Mouse (Mus musculus) hindbrain, embryonic 12.5 days (tissue): Measurements from ENCODE around the gene Atp2b2. TPM values are rescaled to one million over a fixed set of nuclear protein-coding genes. Genes with fewer than 3 reads are reported as not detected.

ENCODE experiments used
- ATAC-seq: fragments of 200-750 bp; cut with Nextera tagmentation; 2 replicates; pipeline ENCODE4 v1.8.0; 2017; ENCODE audit warnings: moderate TSS enrichment; ENCODE audit not compliant: low FRiP score
- H3K27ac ChIP-seq: fragments of 300-500 bp; sonication (generic); 2 replicates; pipeline ENCODE4 v1.5.1; 2016; ENCODE audit warnings: mild to moderate bottlenecking
- H3K27me3 ChIP-seq: fragments of 300-500 bp; sonication (generic); 2 replicates; pipeline ENCODE4 v1.6.1; 2016; ENCODE audit warnings: mild to moderate bottlenecking
- H3K36me3 ChIP-seq: fragments of 300-500 bp; sonication (generic); 2 replicates; pipeline ENCODE4 v1.6.1; 2016; ENCODE audit warnings: mild to moderate bottlenecking
- H3K4me1 ChIP-seq: fragments of 300-500 bp; sonication (generic); 2 replicates; pipeline ENCODE4 v1.6.1; 2016
- H3K4me2 ChIP-seq: fragments of 300-500 bp; sonication (generic); replicated peaks from 2 replicates; pipeline ENCODE4 v1.6.1; 2016; ENCODE audit warnings: mild to moderate bottlenecking
- H3K4me3 ChIP-seq: fragments of 300-500 bp; sonication (generic); 2 replicates; pipeline ENCODE4 v1.5.1; 2016; ENCODE audit warnings: mild to moderate bottlenecking
- H3K9ac ChIP-seq: fragments of 300-500 bp; sonication (generic); 2 replicates; pipeline ENCODE4 v1.6.1; 2016; ENCODE audit warnings: mild to moderate bottlenecking, moderate library complexity
- H3K9me3 ChIP-seq: fragments of 300-500 bp; sonication (generic); replicated peaks from 2 replicates; pipeline ENCODE4 v1.6.1; 2016; ENCODE audit warnings: mild to moderate bottlenecking
- WGBS: fragments of 180-500 bp; shearing (Covaris S2); methylation state at CpG from one replicate; pipeline ENCODE4 v1.1.7; 2016; 5-methylcytosine and 5-hydroxymethylcytosine counted together
- polyA plus RNA-seq: library from polyadenylated mRNA; unstranded; fragments of >200 nt; fragmentation: Nextera tagmentation; extraction: Ambion mirVana; gene quantifications from 2 replicates; pipeline ENCODE4 v1.2.1, GENCODE M21; 2016

Gene Atp2b2
- polyA plus RNA-seq, 1 experiment from 2014 or later, result 12.1 TPM

- no peak overlapping the region for H3K4me3 ChIP-seq
- no peaks in the 10 kb centered on the region for H3K36me3 ChIP-seq
- no peak for ATAC-seq
- 0 out of 2 replicates have a peak, but pooled peaks cover 2% of the 10 kb centered on the region for H3K4me1 ChIP-seq
- H3K9me3 ChIP-seq, result no peaks in the 10 kb centered on the region
- no peak overlapping the region for H3K4me2 ChIP-seq
- H3K27me3 ChIP-seq, result no peaks in the 10 kb centered on the region
- WGBS, result 70% methylated on average over 15 of the region's 15 CpGs
- H3K27ac ChIP-seq, result no peak overlapping the region
- H3K9ac ChIP-seq, result no peak overlapping the region
Measured at GRCm38 (mm10) chr6:114058030-114058808, 15.8 kb upstream of the Atp2b2 start.

- no peaks in the 10 kb centered on the region for H3K4me1 ChIP-seq
- no peaks in the 10 kb centered on the region for H3K9me3 ChIP-seq
- no peak overlapping the region for H3K27ac ChIP-seq
- H3K27me3 ChIP-seq, result no peaks in the 10 kb centered on the region
- H3K36me3 ChIP-seq, result no peaks in the 10 kb centered on the region
- no peak for ATAC-seq
- H3K4me2 ChIP-seq, result no peak overlapping the region
- H3K4me3 ChIP-seq, result no peak overlapping the region
- no peak overlapping the region for H3K9ac ChIP-seq
- 83% methylated on average over 7 of the region's 7 CpGs for WGBS
Measured at GRCm38 (mm10) chr6:114055311-114055710, 12.9 kb upstream of the Atp2b2 start.

GRCm38 (mm10) chr6:114044962-114045361 lies 2.5 kb upstream of the Atp2b2 start:
- no peak overlapping the region for H3K4me2 ChIP-seq
- ATAC-seq, result no peak

GRCm38 (mm10) chr6:114042836-114043235 lies 423 bp upstream of the Atp2b2 start:
- WGBS, result 91% methylated on average over 7 of the region's 7 CpGs
- H3K9me3 ChIP-seq, result no peaks in the 10 kb centered on the region
- no peak for ATAC-seq
- H3K36me3 ChIP-seq, result no peaks in the 10 kb centered on the region
- H3K9ac ChIP-seq, result no peak overlapping the region
- no peak overlapping the region for H3K27ac ChIP-seq
- no peak overlapping the region for H3K4me3 ChIP-seq
- peaks cover 59% of the 10 kb centered on the region for H3K27me3 ChIP-seq
- peaks cover 4% of the 10 kb centered on the region for H3K4me1 ChIP-seq
- H3K4me2 ChIP-seq, result no peak overlapping the region

More at GRCm38 (mm10) chr6:114044962-114045361, 2.5 kb upstream of the Atp2b2 start:
- Histone ChIP-seq H3K4me1 (peaks cover 4% of the 10 kb centered on the region), H3K9ac (no peak overlapping the region), H3K27ac (no peak overlapping the region), H3K36me3 (no peaks in the 10 kb centered on the region), H3K27me3 (peaks cover 50% of the 10 kb centered on the region), H3K9me3 (no peaks in the 10 kb centered on the region), H3K4me3 (no peak overlapping the region)
- WGBS, result 77% methylated on average over 8 of the region's 8 CpGs

- H3K27me3 ChIP-seq, result peaks cover 58% of the 10 kb centered on the region
- under 1% methylated on average over 23 of the region's 52 CpGs for WGBS
Measured at GRCm38 (mm10) chr6:114041911-114042284, 515 bp downstream of the Atp2b2 start.

GRCm38 (mm10) chr6:114041097-114041910 lies 1.1 kb downstream of the Atp2b2 start:
- WGBS, result under 1% methylated on average over 39 of the region's 39 CpGs
- Histone ChIP-seq H3K27ac (no peak overlapping the region), H3K27me3 (peaks cover 61% of the 10 kb centered on the region)

More at GRCm38 (mm10) chr6:114041911-114042284, 515 bp downstream of the Atp2b2 start:
- ATAC-seq, result no peak
- Histone ChIP-seq H3K9ac (peak overlapping the region; percentile 74), H3K4me1 (peaks cover 4% of the 10 kb centered on the region), H3K4me3 (peak overlapping the region; percentile 59), H3K36me3 (no peaks in the 10 kb centered on the region), H3K27ac (no peak overlapping the region), H3K9me3 (no peaks in the 10 kb centered on the region), H3K4me2 (peak overlapping the region; percentile 99)

GRCm38 (mm10) chr6:114035704-114036103 lies 6.7 kb downstream of the Atp2b2 start:
- no peak overlapping the region for H3K4me2 ChIP-seq
- peaks cover 21% of the 10 kb centered on the region for H3K27me3 ChIP-seq
- H3K9ac ChIP-seq, result no peak overlapping the region
- H3K4me1 ChIP-seq, result no peaks in the 10 kb centered on the region
- H3K27ac ChIP-seq, result no peak overlapping the region
- H3K9me3 ChIP-seq, result no peaks in the 10 kb centered on the region
- no peaks in the 10 kb centered on the region for H3K36me3 ChIP-seq
- ATAC-seq, result no peak
- H3K4me3 ChIP-seq, result no peak overlapping the region
- 65% methylated on average over 3 of the region's 3 CpGs for WGBS

More at GRCm38 (mm10) chr6:114041097-114041910, 1.1 kb downstream of the Atp2b2 start:
- H3K4me1 ChIP-seq, result peaks cover 4% of the 10 kb centered on the region
- H3K36me3 ChIP-seq, result no peaks in the 10 kb centered on the region
- H3K9ac ChIP-seq, result peak overlapping the region; percentile 74
- ATAC-seq, result peak; percentile 29; the same call in 1 of the 2 replicates
- H3K4me2 ChIP-seq, result peak overlapping the region; percentile 99
- H3K9me3 ChIP-seq, result no peaks in the 10 kb centered on the region
- H3K4me3 ChIP-seq, result peak overlapping the region; percentile 59

- Histone ChIP-seq H3K27me3 (peaks cover 5% of the 10 kb centered on the region; the same call in 1 of the 2 replicates), H3K4me1 (no peaks in the 10 kb centered on the region), H3K4me3 (no peak overlapping the region), H3K9ac (no peak overlapping the region), H3K36me3 (no peaks in the 10 kb centered on the region), H3K4me2 (no peak overlapping the region), H3K27ac (no peak overlapping the region), H3K9me3 (no peaks in the 10 kb centered on the region)
- no peak for ATAC-seq
- 80% methylated on average over 8 of the region's 8 CpGs for WGBS
Measured at GRCm38 (mm10) chr6:114032822-114033221, 9.6 kb downstream of the Atp2b2 start.

GRCm38 (mm10) chr6:114023794-114024193 lies 18.6 kb downstream of the Atp2b2 start:
- H3K27ac ChIP-seq, result no peak overlapping the region
- H3K4me3 ChIP-seq, result no peak overlapping the region
- no peak overlapping the region for H3K4me2 ChIP-seq
- H3K4me1 ChIP-seq, result no peaks in the 10 kb centered on the region
- no peaks in the 10 kb centered on the region for H3K27me3 ChIP-seq
- H3K9ac ChIP-seq, result no peak overlapping the region
- no peak for ATAC-seq
- no peaks in the 10 kb centered on the region for H3K36me3 ChIP-seq
- no peaks in the 10 kb centered on the region for H3K9me3 ChIP-seq
- 78% methylated on average over 2 of the region's 2 CpGs for WGBS

- Histone ChIP-seq H3K27me3 (no peaks in the 10 kb centered on the region), H3K36me3 (no peaks in the 10 kb centered on the region), H3K4me2 (no peak overlapping the region), H3K27ac (no peak overlapping the region), H3K9me3 (no peaks in the 10 kb centered on the region), H3K9ac (no peak overlapping the region), H3K4me3 (no peak overlapping the region), H3K4me1 (no peaks in the 10 kb centered on the region)
- no peak for ATAC-seq
- WGBS, result 78% methylated on average over 9 of the region's 9 CpGs
Measured at GRCm38 (mm10) chr6:114022104-114022503, 20.3 kb downstream of the Atp2b2 start.

- no peak overlapping the region for H3K9ac ChIP-seq
- peaks cover 3% of the 10 kb centered on the region for H3K4me1 ChIP-seq
- H3K4me3 ChIP-seq, result no peak overlapping the region
- no peak for ATAC-seq
- no peak overlapping the region for H3K4me2 ChIP-seq
- no peak overlapping the region for H3K27ac ChIP-seq
- no peaks in the 10 kb centered on the region for H3K9me3 ChIP-seq
- H3K27me3 ChIP-seq, result no peaks in the 10 kb centered on the region; the same call in 1 of the 2 replicates
- H3K36me3 ChIP-seq, result no peaks in the 10 kb centered on the region
- WGBS, result 77% methylated on average over 5 of the region's 5 CpGs
Measured at GRCm38 (mm10) chr6:114013801-114014200, 28.6 kb downstream of the Atp2b2 start.

GRCm38 (mm10) chr6:114012834-114013233 lies 29.6 kb downstream of the Atp2b2 start:
- no peak for ATAC-seq
- 31% methylated on average over 9 of the region's 9 CpGs for WGBS
- Histone ChIP-seq H3K4me1 (peaks cover 3% of the 10 kb centered on the region), H3K9ac (no peak overlapping the region), H3K27ac (no peak overlapping the region), H3K36me3 (no peaks in the 10 kb centered on the region), H3K4me2 (no peak overlapping the region), H3K9me3 (no peaks in the 10 kb centered on the region), H3K27me3 (no peaks in the 10 kb centered on the region; the same call in 1 of the 2 replicates), H3K4me3 (no peak overlapping the region)
